Mouse (Mus musculus): ENCODE measurements at regions not wholly inside any gene's neighbourhood (a gene's known extent, or its start where the extent isn't known, plus 50 kb on each side); places are given as distances from the start of the nearest gene placed in this dataset.

DNA sequence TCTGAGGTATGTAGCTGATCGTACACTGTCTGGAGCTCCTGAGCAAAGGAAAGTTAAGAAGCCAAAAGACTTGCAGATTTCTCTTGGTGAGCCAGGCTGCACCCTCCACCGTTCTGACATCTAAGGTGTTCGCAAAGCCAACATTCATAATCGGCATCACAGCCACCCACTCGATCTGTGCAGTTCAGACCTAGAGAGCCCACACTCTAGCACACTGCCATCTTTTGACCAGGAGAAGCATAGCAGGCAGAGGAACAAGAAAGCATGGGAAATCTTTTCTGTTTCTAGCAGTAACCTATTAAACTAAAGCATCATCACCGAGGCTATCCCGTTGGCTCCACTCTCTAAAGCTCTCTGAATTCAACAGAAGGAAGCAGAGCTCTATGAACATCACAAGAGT is 59.2 kb downstream of the Areg start:
- DNase-seq (ENCODE audit: low read depth in 1 of 2, low spot score in 2 of 2): no peak

DNA sequence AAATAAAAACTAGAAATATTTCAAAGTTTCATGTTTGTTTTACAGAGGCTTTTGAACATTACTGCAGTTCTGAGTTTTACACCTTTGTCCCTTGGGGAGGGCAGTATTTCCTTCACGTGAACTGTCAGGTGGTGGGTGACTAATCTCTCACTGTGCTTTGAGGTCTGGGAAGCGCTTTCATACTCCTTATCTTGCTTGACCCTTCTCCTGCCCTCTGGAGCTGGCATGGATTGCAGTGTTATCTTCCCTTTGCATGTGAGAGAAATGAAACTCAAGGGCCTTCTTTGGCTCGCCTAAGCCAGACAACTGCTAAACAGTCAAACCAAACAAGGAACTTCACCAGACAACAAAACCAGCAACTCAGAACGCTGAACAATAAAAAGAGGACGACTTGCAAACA is 61.0 kb downstream of the Areg start:
- no peak for DNase-seq (ENCODE audit: low read depth in 1 of 2, low spot score in 2 of 2)

DNA sequence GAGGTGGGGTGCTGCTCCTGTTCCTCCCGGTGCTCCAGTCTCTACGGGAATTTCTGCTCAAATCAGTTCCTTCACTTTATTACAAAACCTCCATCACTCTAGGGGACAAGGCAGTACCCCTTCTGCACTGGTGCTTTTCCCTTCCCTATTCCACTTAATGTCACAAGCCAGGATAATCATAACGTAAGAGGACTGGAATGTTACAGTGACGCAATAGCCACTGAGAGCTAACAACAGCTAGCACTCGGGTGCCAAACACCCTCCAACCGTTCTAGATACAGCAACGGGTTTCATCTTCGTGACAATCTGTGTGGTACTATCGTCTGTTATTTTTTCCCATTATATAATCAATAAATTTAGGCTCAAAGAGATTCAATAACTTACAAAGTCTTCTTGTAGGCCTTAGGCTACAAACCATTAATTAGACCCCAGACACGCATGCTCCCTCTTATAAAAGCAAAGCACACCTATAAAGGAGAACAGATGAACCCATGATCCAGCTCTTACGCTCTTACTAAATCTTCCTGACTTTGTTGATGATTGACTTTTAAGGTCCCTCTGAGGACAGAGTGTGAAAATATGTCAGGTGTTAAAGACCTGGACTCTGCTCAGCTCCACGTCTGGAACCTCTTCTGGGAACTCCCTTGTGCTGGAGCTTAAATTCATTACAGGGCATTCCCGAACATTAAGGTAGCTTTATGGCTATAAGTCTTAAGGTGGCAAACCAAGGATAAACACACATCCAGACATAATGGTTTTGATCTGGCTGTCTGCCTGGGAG is 65.0 kb downstream of the Areg start:
- DNase-seq (ENCODE audit: low read depth in 1 of 2, low spot score in 2 of 2): no peak

DNA sequence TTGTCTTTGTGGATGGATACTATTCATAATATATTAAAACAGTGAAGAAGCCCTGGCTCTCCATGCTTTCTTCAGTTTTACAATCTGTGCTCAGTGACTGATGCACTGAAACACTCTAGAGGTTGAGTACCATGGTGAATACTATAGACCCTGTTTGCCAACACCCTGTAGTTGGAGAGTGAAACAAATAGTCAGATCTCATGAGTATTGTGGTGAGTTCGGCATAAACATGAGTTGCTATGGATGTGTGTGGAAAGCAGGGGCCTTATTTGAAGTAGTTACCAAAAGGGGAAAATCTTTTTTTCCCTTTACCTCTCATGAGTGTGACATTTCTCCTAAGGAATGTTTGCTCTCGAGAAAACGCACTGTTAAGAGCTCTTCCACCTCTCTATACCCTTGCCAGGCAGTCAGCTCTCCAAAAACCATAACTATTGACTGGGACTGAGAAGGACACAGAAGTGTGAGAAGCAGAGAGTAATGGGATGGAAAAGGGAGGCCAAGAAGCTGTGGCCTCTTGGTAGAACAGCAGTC is 66.0 kb downstream of the Areg start:
- no peak for DNase-seq (ENCODE audit: low read depth in 1 of 2, low spot score in 2 of 2)

DNA sequence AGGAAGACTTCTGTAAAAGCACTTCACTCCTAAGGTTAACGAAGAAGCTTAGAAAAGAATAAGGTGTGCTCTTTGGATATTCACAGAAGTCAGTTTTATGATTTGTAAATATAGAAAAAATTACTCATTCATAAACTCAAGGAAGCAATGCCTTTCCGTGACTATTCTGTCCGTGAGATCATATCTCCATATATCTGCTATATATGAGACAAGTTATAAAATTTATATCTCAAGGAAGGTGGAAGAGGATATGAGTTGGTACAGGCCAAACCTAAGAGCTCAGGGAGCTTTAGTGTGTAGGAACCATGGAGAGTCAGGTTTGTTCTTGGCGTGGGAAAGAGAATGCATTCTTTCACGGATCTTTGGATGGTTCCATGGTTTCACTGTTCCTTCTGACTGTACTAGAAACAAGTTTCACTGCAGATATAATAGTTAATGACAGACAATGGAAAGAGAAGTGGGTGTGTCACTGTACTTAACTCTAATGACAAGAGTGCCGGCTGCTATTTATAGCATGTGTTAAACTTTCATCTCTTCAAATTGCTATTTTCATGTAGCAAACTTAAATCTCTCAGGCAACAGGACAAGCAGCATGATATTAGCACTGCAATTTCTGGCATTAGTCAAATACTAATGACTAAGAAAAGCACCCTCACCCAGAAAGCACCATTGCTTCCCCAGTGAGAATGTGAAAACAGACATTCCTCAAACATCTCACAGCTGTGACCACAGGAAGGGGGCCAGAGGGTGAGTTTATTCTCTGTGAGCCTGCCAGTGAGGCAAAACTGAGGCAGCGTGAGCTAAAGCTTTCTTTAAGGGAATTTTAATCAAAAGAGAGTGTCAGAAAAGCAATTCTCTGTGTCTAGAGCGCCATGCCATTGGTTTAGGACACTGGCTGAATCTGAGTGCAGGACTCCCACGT is 67.4 kb downstream of the Areg start:
- DNase-seq (ENCODE audit: low read depth in 1 of 2, low spot score in 2 of 2): no peak

DNA sequence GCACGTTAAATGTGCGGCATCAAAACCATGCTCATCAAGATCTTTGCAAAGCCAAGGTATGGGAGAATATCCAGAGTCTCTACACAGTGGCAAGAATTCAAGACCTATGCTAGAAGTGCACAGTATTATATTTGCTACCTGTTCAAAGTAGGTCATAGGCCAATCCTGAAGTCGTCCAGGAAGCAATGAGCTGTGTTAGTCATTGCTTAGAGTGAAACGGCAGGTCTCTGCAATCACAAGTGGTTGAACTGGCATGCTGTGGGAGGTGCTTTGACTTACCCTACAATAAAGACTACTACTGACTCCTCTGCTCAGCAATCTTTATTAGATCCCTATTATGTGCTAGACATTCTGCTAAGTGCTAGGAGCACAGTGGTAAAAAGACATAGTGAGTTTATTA is 80.8 kb downstream of the Areg start:
- no peak for DNase-seq (ENCODE audit: low read depth in 1 of 2, low spot score in 2 of 2)

DNA sequence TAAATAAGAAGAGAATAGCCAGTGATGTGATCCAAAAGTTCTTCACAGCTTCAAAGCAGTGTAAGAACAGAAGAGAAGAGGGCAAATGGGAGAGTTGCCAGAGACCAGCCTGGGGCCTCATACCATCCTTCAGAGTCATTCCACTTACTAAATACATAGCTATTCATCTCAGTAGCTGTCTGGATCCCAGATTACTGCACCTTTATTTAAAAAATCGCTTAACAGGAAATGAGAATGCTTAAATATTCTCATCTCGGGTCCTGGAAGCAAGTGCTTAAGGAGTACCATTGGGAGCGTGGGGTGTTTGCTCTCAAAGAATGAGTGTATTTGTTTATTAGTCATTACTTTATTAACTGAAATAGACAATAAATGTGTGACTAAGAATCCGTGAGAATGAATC is 102.3 kb downstream of the Areg start:
- DNase-seq (ENCODE audit: low read depth in 1 of 2, low spot score in 2 of 2): no peak

DNA sequence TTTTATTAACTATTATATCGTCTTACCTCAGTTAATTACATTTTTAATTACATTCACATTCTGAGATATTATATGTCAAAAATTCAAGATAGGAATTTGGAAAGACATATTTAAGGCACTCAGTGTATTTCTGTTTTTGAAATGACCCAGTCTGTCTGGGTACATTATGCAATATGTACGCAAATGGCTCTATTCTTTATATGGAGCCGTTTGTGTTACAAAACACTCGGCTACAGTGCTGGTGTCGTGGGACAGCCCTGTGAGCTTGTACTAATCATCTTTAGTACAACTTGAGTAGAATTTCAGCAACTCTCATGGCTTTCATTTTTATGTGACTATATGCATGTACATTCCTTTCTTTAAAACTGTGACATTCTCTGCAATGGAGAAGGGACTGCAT is 108.0 kb downstream of the Areg start:
- DNase-seq (ENCODE audit: low read depth in 1 of 2, low spot score in 2 of 2): no peak

DNA sequence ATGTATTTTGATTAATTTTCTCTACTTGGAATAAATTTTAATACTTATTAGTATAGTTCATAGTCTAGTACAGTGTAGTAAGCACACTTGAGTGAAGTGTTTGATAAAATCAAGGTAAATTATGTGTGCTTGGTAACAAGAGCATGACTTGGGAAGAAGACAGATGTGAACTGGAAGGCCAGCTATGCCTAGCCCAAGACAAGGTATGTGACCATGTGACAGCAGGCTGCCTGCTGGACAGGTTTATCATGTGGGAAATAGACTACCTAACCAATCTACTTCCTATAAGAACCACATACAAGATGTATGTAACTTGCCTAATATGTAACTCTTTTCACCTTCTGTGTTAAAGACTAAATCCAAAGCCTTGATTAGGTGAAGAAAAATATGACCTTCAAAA is 122.5 kb downstream of the Areg start:
- no peak for DNase-seq (ENCODE audit: low read depth in 1 of 2, low spot score in 2 of 2)

DNA sequence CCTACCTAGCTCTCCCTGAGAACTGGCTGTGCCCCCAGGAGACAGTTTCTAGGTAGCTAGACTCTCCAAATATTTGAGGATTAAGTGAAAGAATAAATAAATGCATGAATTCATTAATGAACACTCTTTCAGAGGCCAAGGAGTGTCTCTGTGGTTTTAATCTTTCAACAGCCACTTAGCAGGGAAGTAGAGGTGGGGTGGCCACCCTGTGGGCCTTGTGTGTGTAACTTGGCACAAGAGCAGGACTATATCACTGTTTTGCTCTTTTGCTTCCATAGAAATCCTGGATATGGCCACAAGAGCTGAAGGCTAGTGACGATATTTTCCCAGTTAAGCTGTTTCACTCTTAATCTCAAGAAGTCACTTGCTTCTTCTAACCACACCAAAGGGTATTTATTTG is 123.1 kb downstream of the Areg start:
- no peak for DNase-seq (ENCODE audit: low read depth in 1 of 2, low spot score in 2 of 2)

DNA sequence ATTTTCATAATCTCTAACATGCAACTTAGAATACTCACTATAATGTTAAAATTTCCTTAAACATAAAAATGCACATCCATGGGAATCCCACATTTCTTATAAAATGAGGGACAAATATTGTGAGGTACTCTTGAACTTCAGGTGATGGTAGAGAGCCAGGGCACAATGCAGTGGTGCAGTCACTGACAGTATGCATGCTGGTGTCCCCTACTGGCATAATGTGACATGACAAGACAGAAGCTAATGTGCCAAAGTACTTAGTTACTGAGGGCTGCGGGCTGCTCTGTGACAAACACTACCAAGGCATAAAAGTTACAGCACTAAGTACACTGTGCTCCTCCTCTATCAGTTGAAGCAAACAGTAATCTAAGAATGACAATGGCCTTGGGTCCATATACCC is 131.3 kb downstream of the Areg start:
- no peak for DNase-seq (ENCODE audit: low read depth in 1 of 2, low spot score in 2 of 2)

DNA sequence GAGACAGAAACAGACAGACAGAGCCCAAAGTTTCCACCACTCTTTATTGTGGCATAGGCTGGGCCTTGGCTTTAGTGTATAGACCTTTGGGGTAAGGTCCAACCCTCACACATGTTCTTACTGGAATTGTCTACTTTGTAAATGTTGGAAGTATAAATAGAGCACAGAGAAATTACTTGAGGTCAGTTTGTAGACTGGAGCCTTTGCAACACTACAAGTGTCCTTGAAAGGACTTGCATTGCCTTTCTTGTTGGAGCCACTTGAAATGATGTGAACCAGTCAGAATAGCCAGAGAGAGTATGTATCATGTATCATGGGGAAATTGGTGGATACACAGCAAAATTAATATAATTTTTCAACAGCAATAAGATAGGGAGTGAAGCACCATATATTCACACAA is 131.4 kb downstream of the Btc start:
- DNase-seq (ENCODE audit: low read depth in 1 of 2, low spot score in 2 of 2): no peak

DNA sequence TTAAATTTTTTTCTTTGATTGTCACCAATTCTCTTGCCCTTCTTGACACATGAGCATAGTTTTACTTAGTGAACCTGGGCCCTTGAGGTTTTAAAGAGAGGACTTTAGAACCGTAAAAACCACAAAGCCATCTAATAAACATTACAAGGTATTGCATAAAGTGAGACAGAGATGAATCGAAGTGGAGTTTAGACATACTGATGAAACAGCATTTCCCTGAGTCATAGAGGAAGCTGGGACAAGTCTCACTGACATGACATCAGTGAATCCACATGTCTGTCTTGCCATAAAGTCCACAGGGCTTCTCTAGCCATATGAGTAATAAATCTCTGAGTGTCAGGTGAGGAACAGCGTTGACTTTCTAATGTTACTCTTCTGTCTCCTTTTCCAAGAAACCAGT is 128.4 kb downstream of the Btc start:
- DNase-seq (ENCODE audit: low read depth in 1 of 2, low spot score in 2 of 2): no peak

DNA sequence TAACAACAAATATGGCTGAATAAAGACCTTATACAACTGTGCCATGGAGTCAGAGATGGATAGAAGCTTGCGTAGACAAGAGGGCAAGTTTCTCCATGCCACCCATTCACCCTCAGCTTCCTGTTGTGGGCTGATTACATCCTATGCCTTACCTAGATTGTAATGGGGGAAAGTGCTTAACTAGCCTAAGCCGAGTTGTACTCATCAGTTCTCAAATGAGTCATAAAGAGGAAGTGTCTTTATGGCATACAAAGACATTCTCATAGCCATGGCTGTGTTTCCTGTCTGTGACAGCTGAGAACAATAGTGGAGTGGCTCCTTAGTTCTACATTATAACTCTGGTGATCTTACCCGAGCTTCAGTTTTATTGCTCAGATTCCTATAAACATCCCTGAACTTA is 124.3 kb downstream of the Btc start:
- DNase-seq (ENCODE audit: low read depth in 1 of 2, low spot score in 2 of 2): peak in 1 of 2 experiments; percentile 0

DNA sequence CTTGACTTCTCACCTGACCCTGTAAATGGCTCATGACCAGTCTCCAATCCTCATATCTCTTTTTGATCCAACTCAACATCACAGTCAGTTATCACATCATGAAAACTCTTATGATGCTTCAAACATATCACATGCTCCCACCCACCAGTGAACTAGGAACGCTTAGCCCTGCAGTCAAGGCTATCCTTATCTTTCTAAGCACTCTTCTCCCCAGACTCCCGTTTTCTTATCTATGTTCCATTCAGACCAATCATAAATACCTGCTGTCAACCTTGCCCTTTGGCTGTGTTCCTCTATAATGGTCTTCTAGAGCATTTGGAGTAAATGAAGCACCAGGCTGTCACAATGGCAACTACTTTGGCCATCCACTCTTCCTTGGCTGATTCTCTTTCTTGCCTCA is 123.3 kb downstream of the Btc start:
- DNase-seq (ENCODE audit: low read depth in 1 of 2, low spot score in 2 of 2): no peak

DNA sequence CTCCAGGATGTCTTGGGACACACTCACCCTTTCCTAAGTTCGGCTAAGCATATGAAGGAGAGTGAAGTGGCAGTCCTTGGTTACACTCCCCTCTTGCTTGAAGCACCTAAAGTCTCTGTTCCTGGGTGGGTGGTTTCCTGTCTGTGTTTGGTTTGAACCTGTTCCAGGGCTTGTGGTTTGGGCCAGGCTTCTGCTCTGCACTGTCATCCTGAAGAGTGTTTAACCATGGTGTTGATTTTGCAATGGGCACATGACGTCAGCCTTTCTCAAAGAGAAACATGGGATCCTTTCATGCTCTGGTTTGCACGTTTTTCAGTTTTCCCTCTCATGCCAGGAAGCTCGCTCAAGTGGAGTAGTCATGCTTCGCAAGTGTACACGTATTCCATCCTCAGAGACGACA is 119.8 kb downstream of the Btc start:
- peak; percentile 1 to 2 for DNase-seq (ENCODE audit: low read depth in 1 of 2, low spot score in 2 of 2)

DNA sequence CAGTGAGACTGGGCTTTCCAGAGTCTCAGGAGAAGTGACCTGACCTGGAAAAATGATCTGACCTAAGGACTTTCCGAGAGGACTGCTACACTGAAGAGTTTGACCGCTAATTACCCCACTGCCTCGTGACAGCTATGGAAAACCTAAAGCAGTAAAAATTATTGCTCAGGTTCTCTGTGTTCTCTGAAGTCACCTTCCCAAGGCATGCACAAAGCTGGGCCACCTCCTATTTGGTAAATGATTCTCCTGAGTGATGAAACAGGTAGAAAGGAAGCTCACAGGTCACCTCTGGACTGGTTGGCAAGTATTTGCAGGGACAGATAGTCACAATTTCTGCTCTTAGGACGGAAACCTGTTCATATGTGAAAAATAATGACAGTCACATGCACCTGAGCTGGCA is 109.7 kb downstream of the Btc start:
- no peak for DNase-seq (ENCODE audit: low read depth in 1 of 2, low spot score in 2 of 2)

DNA sequence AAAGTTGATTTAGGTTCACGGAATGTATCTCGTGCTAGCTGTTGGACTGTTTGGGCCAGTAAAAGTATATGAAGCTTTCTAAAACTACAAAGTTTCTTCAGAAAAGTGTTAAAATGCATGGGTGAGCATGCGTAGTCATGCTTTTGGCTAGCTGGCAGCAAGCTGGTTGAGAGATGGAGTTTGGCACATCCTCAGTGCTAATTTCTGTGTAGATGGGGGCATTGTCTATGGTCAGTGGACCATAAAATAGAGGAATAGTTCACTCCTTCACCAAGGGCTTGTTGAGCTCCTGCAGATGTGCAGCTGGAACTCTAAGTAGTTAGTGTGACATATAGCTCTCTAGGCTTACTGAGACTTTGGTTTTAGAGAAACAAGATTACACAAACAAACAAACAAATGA is 107.8 kb downstream of the Btc start:
- DNase-seq (ENCODE audit: low read depth in 1 of 2, low spot score in 2 of 2): no peak

DNA sequence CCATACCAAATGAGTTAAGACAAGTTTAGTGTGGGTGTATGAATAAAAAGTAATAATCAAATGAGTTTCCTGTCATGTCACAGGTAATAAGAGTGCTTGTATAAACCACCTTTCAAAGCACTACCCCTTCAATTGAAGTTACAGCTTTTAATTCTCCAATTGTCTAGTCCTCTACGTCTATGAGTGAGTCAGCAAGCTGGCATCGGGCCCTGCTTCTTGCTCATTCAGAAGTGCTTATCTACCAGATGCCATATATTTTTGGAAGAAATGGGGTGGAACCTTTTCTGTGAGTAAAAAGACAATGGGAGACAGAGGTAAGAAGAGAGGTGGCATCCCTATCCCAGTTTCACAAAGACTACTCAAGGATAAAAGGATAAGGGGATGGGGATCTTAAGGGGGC is 105.7 kb downstream of the Btc start:
- DNase-seq (ENCODE audit: low read depth in 1 of 2, low spot score in 2 of 2): no peak

DNA sequence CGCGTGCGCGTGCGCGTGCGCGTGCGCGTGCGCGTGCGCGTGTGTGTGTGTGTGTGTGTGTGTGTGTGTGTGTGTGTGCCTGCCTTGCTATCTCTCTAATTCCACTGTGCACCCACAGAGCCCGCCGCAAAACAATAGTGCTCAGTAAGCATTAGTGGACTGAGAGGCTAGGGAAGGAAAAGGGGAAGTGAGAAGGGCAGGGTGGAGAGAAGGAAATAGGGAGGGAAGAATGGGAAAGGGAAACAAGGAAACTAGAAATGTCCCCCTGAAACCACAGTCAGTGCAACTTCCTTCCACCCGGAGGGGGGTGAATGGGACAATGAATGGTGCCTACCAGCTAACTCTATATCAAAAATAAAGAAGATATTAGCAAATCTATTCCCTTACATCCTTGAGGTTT is 100.7 kb downstream of the Btc start:
- no peak for DNase-seq (ENCODE audit: low read depth in 1 of 2, low spot score in 2 of 2)

DNA sequence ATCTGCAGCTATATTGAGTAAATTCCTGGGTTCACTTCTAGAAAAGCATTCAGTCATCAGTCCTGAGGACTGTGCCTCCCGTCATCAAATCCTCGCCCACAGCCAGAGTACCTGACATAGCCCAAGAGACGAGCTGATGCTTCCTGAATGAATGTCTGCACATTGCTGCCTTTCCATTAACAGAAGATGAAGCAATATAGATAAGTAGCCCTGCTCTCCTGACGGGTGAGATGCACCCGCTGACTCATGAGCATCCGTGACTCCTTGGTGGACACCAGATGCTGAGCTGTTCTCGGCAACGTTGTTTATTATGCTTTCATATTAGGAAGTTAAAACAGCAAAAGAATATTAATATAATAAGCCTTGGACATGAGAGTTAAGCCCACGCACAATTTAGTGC is 99.9 kb downstream of the Btc start:
- DNase-seq (ENCODE audit: low read depth in 1 of 2, low spot score in 2 of 2): no peak

DNA sequence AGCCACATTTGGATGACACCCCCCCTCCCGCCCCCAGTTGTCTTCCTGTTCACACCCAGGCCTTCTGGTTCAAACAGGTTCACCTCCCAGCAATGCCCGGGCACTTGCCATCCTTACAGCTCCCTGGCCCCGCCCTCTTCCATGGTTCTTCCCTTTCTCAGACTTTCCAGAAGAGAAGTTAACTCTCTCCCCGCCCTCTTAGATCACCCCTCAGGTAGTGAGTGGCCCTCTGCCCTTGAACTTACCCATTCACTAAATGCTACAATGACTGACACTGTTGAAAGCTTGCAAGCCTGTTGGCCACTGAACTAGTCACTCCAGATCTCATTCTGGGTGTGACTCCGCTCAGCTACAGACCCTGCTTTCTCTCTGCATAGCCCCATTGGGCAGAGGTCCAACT is 99.1 kb downstream of the Btc start:
- DNase-seq (ENCODE audit: low read depth in 1 of 2, low spot score in 2 of 2): no peak

Data from monocyte, adult 2 months (primary cell).